Mouse (Mus musculus) CH12.LX (cell line): Measurements from ENCODE around the gene Cchcr1. TPM values are rescaled to one million over a fixed set of nuclear protein-coding genes. Genes with fewer than 3 reads are reported as not detected.

Source experiments
- DNase-seq: peaks from one replicate; pipeline ENCODE4 v3.0.0-alpha.2; 2013; ENCODE audit errors: extremely low read depth
- H3K27ac ChIP-seq: 2 replicates; pipeline ENCODE4 v1.5.1; 2012; ENCODE audit warnings: low read depth, mild to moderate bottlenecking, control low read depth, moderate library complexity; ENCODE audit not compliant: insufficient read depth
- H3K27me3 ChIP-seq: replicated peaks from 2 replicates; pipeline ENCODE3; 2012; ENCODE audit warnings: inconsistent platforms
- H3K36me3 ChIP-seq, 2 experiments: replicated peaks in 1 of 2; 2 replicates each; pipeline versions ENCODE3 to v1.6.1; 2012; ENCODE audit warnings: inconsistent platforms in 1 of 2, low read length in 1 of 2, mild to moderate bottlenecking in 1 of 2, mixed read lengths in 1 of 2, moderate library complexity in 1 of 2; ENCODE audit not compliant: control insufficient read depth in 1 of 2, insufficient read depth in 1 of 2
- H3K4me1 ChIP-seq, 2 experiments: 2 replicates each; pipeline ENCODE4 v1.6.1; 2012; ENCODE audit warnings: inconsistent platforms in 1 of 2, moderate library complexity in 1 of 2; ENCODE audit not compliant: insufficient read depth in 2 of 2, control insufficient read depth in 1 of 2
- H3K4me2 ChIP-seq: 2 replicates; pipeline ENCODE4 v1.6.1; 2012; ENCODE audit warnings: low read depth, mild to moderate bottlenecking, control low read depth; ENCODE audit not compliant: poor library complexity, insufficient read depth, severe bottlenecking
- H3K4me3 ChIP-seq, 3 experiments: fragments of 150-350 bp in 1 of 3; sonication (generic) in 1 of 3; replicated peaks in 1 of 3; 2 replicates each; pipeline versions ENCODE3 to v1.5.1; 2011 to 2012; ENCODE audit warnings: low read depth in 2 of 3, low read length in 2 of 3, mild to moderate bottlenecking in 2 of 3, moderate library complexity in 2 of 3, control low read depth in 1 of 3, improper control_type of control experiment in 1 of 3, inconsistent platforms in 1 of 3, mixed read lengths in 1 of 3; ENCODE audit not compliant: poor library complexity in 1 of 3
- H3K79me2 ChIP-seq: replicated peaks from 2 replicates; pipeline ENCODE4 v1.6.1; 2012; ENCODE audit warnings: mild to moderate bottlenecking, moderate library complexity; ENCODE audit not compliant: control insufficient read depth, poor library complexity, insufficient read depth, severe bottlenecking; ENCODE audit errors: extremely low read depth
- H3K9ac ChIP-seq: 2 replicates; pipeline ENCODE4 v1.6.1; 2012; ENCODE audit warnings: low read depth, mild to moderate bottlenecking, control low read depth, moderate library complexity; ENCODE audit not compliant: insufficient read depth
- H3K9me3 ChIP-seq: replicated peaks from 2 replicates; pipeline ENCODE3; 2012; ENCODE audit warnings: low read length, inconsistent platforms, mixed read lengths
- BHLHE40 ChIP-seq: IDR thresholded peaks from 2 replicates; pipeline ENCODE4 v1.6.1; 2011; ENCODE audit warnings: mild to moderate bottlenecking, low read depth, low read length, improper control_type of control experiment
- CHD1 ChIP-seq: IDR thresholded peaks from 2 replicates; pipeline ENCODE4 v1.6.1; 2012; ENCODE audit warnings: low read depth, low read length, improper control_type of control experiment, inconsistent platforms
- E2F4 ChIP-seq: IDR thresholded peaks from 2 replicates; pipeline ENCODE4 v1.6.1; 2011; ENCODE audit warnings: low read depth, low read length, improper control_type of control experiment; ENCODE audit not compliant: insufficient replicate concordance
- ELF1 ChIP-seq: IDR thresholded peaks from 2 replicates; pipeline ENCODE4 v1.6.1; 2014; ENCODE audit warnings: low read depth, mild to moderate bottlenecking, inconsistent platforms, low read length, improper control_type of control experiment
- ETS1 ChIP-seq: conservative IDR thresholded peaks from 2 replicates; pipeline ENCODE4 v1.6.1; 2012; ENCODE audit warnings: low read depth, mild to moderate bottlenecking, inconsistent platforms, low read length, improper control_type of control experiment, moderate library complexity
- GABPA ChIP-seq: IDR thresholded peaks from 2 replicates; pipeline ENCODE4 v1.6.1; 2012; ENCODE audit warnings: low read depth, low read length, improper control_type of control experiment, inconsistent platforms; ENCODE audit not compliant: insufficient replicate concordance
- IRF4 ChIP-seq: IDR thresholded peaks from 2 replicates; pipeline ENCODE4 v1.6.1; 2014; ENCODE audit warnings: low read depth, mild to moderate bottlenecking, inconsistent platforms, low read length, improper control_type of control experiment
- JUN ChIP-seq: IDR thresholded peaks from 2 replicates; pipeline ENCODE4 v1.6.1; 2011; ENCODE audit warnings: low read depth, mild to moderate bottlenecking, low read length, improper control_type of control experiment, moderate library complexity; ENCODE audit not compliant: insufficient read depth
- JUND ChIP-seq: conservative IDR thresholded peaks from 2 replicates; pipeline ENCODE4 v1.6.1; 2011; ENCODE audit warnings: low read depth, low read length, improper control_type of control experiment
- KAT2A ChIP-seq: IDR thresholded peaks from 2 replicates; pipeline ENCODE4 v1.6.1; 2012; ENCODE audit warnings: low read length, improper control_type of control experiment, inconsistent platforms; ENCODE audit not compliant: insufficient replicate concordance
- MAFK ChIP-seq: IDR thresholded peaks from 2 replicates; pipeline ENCODE4 v1.6.1; 2011; ENCODE audit warnings: low read length, improper control_type of control experiment; ENCODE audit not compliant: insufficient replicate concordance
- MAX ChIP-seq: IDR thresholded peaks from 2 replicates; pipeline ENCODE4 v1.6.1; 2011; ENCODE audit warnings: low read length, improper control_type of control experiment
- MEF2A ChIP-seq: IDR thresholded peaks from 2 replicates; pipeline ENCODE4 v1.6.1; 2014; ENCODE audit warnings: low read depth, mild to moderate bottlenecking, inconsistent platforms, low read length, improper control_type of control experiment, borderline replicate concordance
- MXI1 ChIP-seq: IDR thresholded peaks from 2 replicates; pipeline ENCODE4 v1.6.1; 2011; ENCODE audit warnings: mild to moderate bottlenecking, low read depth, low read length, improper control_type of control experiment
- MYC ChIP-seq: IDR thresholded peaks from 2 replicates; pipeline ENCODE4 v1.6.1; 2011; ENCODE audit warnings: low read depth, mild to moderate bottlenecking, improper control_type of control experiment, low read length
- NRF1 ChIP-seq: IDR thresholded peaks from 2 replicates; pipeline ENCODE4 v1.6.1; 2014; ENCODE audit warnings: low read depth, mild to moderate bottlenecking, inconsistent platforms, low read length, improper control_type of control experiment, moderate library complexity
- PAX5 ChIP-seq: IDR thresholded peaks from 2 replicates; pipeline ENCODE4 v1.6.1; 2012; ENCODE audit warnings: low read length, inconsistent platforms, mixed read lengths
- SIN3A ChIP-seq: IDR thresholded peaks from 2 replicates; pipeline ENCODE4 v1.6.1; 2012; ENCODE audit warnings: low read length, improper control_type of control experiment, inconsistent platforms
- TBP ChIP-seq: conservative IDR thresholded peaks from 2 replicates; pipeline ENCODE4 v1.6.1; 2011; ENCODE audit warnings: low read depth, low read length, improper control_type of control experiment
- TCF12 ChIP-seq: IDR thresholded peaks from 2 replicates; pipeline ENCODE4 v1.6.1; 2014; ENCODE audit warnings: low read depth, mild to moderate bottlenecking, inconsistent platforms, low read length, improper control_type of control experiment
- UBTF ChIP-seq: IDR thresholded peaks from 2 replicates; pipeline ENCODE4 v1.6.1; 2012; ENCODE audit warnings: low read depth, mild to moderate bottlenecking, inconsistent platforms, low read length, improper control_type of control experiment, moderate library complexity
- USF1 ChIP-seq: IDR thresholded peaks from 2 replicates; pipeline ENCODE4 v1.6.1; 2014; ENCODE audit warnings: low read depth, mild to moderate bottlenecking, inconsistent platforms, low read length, improper control_type of control experiment
- ZKSCAN1 ChIP-seq: IDR thresholded peaks from 2 replicates; pipeline ENCODE4 v1.6.1; 2012; ENCODE audit warnings: low read depth, inconsistent platforms, low read length, improper control_type of control experiment, borderline replicate concordance
- ZMIZ1 ChIP-seq: IDR thresholded peaks from 2 replicates; pipeline ENCODE4 v1.6.1; 2012; ENCODE audit warnings: low read depth, mild to moderate bottlenecking, inconsistent platforms, low read length, improper control_type of control experiment
- dilution Hi-C: fragments of 300-500 bp; cut with MboI; formaldehyde crosslinking; loops from 2 replicates; pipeline ENCODE4 v1.14.3; 2020; ENCODE audit warnings: low sequenced_read_pairs; ENCODE audit not compliant: extremely low pct_unique_long_range_greater_than_20kb, extremely low pct_ligation_motif_present
- in situ Hi-C: fragments of 300-500 bp; cut with MboI; formaldehyde crosslinking; loops from 3 replicates; pipeline ENCODE4 v1.14.3; 2019; ENCODE audit warnings: low sequenced_read_pairs, low pct_ligation_motif_present, low pct_unique_long_range_greater_than_20kb, mixed read lengths
- polyA plus RNA-seq: library from polyadenylated mRNA; unstranded; fragments of >175 nt; gene quantifications from 2 replicates; pipeline ENCODE4 v1.2.1, GENCODE M21; 2012; ENCODE audit warnings: low read depth; ENCODE audit not compliant: insufficient read length
- total RNA-seq, 2 experiments: library from RNA; depleted of rRNA; stranded (reverse); fragments of 300-350 nt in 1 of 2; fragments of >200 nt in 1 of 2; gene quantifications; 2 replicates each; pipeline ENCODE4 v1.2.3; 2012 to 2014

Cchcr1 gene
- total and polyA plus RNA-seq, 3 experiments: 5.2 to 13.0 (median 11.3) TPM

- H3K27ac ChIP-seq: no peak overlapping the region
- dilution Hi-C loops (no loop called here), in situ Hi-C loops (no loop called here)
- no peak overlapping the region for H3K9ac ChIP-seq
- no peaks in the 10 kb centered on the region for H3K4me1 ChIP-seq
- no peak for DNase-seq
- no peaks in the 10 kb centered on the region for H3K79me2 ChIP-seq
- no peaks in the 10 kb centered on the region for H3K9me3 ChIP-seq
- no peak overlapping the region for H3K4me3 ChIP-seq
- no peak overlapping the region for H3K4me2 ChIP-seq
- no peaks in the 10 kb centered on the region for H3K36me3 ChIP-seq
- peaks cover 5% of the 10 kb centered on the region for H3K27me3 ChIP-seq
- TF ChIP-seq IRF4 (no peak), SIN3A (no peak), MAX (no peak), ETS1 (no peak), USF1 (no peak), ELF1 (no peak), ZKSCAN1 (no peak), MYC (no peak)
These were observed 19.8 kb upstream of the Cchcr1 start for GRCm38 (mm10) chr17:35497124-35497523.

- H3K4me1 ChIP-seq: peaks cover 0 to 6% of the 10 kb centered on the region in 2 experiments; a peak in 1 of 4 replicates
- no peak overlapping the region for H3K4me3 ChIP-seq
- H3K4me2 ChIP-seq: no peak overlapping the region
- dilution Hi-C loops: no loop called here
- H3K27me3 ChIP-seq: peaks cover 9% of the 10 kb centered on the region
- no peaks in the 10 kb centered on the region for H3K9me3 ChIP-seq
- TF ChIP-seq BHLHE40 (no peak), JUN (no peak), TBP (no peak), KAT2A (no peak), JUND (no peak), GABPA (no peak), SIN3A (no peak), NRF1 (no peak), TCF12 (no peak), E2F4 (no peak), MAFK (no peak), CHD1 (no peak), MXI1 (no peak), PAX5 (no peak), ZMIZ1 (no peak), MYC (no peak), ZKSCAN1 (no peak), MEF2A (no peak), UBTF (no peak)
- no peaks in the 10 kb centered on the region for H3K36me3 ChIP-seq
- no peak for DNase-seq
- H3K79me2 ChIP-seq: no peaks in the 10 kb centered on the region
- H3K9ac ChIP-seq: no peak overlapping the region
- in situ Hi-C loops: no loop called here
- no peak overlapping the region for H3K27ac ChIP-seq
These were observed 14.7 kb upstream of the Cchcr1 start for GRCm38 (mm10) chr17:35502226-35502625.
